Mouse (Mus musculus) liver, postnatal 0 days (tissue): Measurements from ENCODE around the gene Fmnl3. TPM values are rescaled to one million over a fixed set of nuclear protein-coding genes. Genes with fewer than 3 reads are reported as not detected.

Experiments
- ATAC-seq: fragments of 200-750 bp; cut with Nextera tagmentation; 2 replicates; pipeline ENCODE4 v1.8.0; 2017; ENCODE audit warnings: mild to moderate bottlenecking, moderate library complexity
- DNase-seq: peaks from one replicate; pipeline ENCODE4 v3.0.0-alpha.2; 2016
- H3K27ac ChIP-seq: fragments of 300-500 bp; sonication (generic); 2 replicates; pipeline ENCODE4 v1.5.1; 2014; ENCODE audit warnings: antibody characterized with exemption, moderate library complexity, mild to moderate bottlenecking, low read depth
- H3K27me3 ChIP-seq: fragments of 300-500 bp; sonication (generic); 2 replicates; pipeline ENCODE4 v1.6.1; 2014; ENCODE audit warnings: low read length, control low read depth, mixed read lengths; ENCODE audit not compliant: insufficient read depth
- H3K36me3 ChIP-seq: fragments of 300-500 bp; sonication (generic); replicated peaks from 2 replicates; pipeline ENCODE4 v1.6.1; 2014; ENCODE audit warnings: mild to moderate bottlenecking, control low read depth, low read length, moderate library complexity, mixed read lengths; ENCODE audit not compliant: insufficient read depth
- H3K4me1 ChIP-seq: fragments of 300-500 bp; sonication (generic); 2 replicates; pipeline ENCODE4 v1.6.1; 2014; ENCODE audit warnings: antibody characterized with exemption, mild to moderate bottlenecking, control low read depth; ENCODE audit not compliant: insufficient read depth
- H3K4me2 ChIP-seq: fragments of 300-500 bp; sonication (generic); 2 replicates; pipeline ENCODE4 v1.6.1; 2014; ENCODE audit warnings: low read depth, mild to moderate bottlenecking, low read length, moderate library complexity, mixed read lengths
- H3K4me3 ChIP-seq: fragments of 300-500 bp; sonication (generic); 2 replicates; pipeline ENCODE4 v1.5.1; 2014; ENCODE audit warnings: low read depth, low read length
- H3K9ac ChIP-seq: fragments of 300-500 bp; sonication (generic); replicated peaks from 2 replicates; pipeline ENCODE4 v1.6.1; 2014; ENCODE audit warnings: mild to moderate bottlenecking, moderate library complexity
- H3K9me3 ChIP-seq: fragments of 300-500 bp; sonication (generic); 2 replicates; pipeline ENCODE4 v1.6.1; 2016; ENCODE audit warnings: mild to moderate bottlenecking, control low read depth, low read length, mixed read lengths
- CTCF ChIP-seq: sonication (generic); IDR thresholded peaks from 2 replicates; pipeline ENCODE4 v1.5.1; 2016; ENCODE audit warnings: antibody characterized with exemption, low read depth
- EP300 ChIP-seq: IDR thresholded peaks from 2 replicates; pipeline ENCODE4 v1.6.1; 2016; ENCODE audit warnings: antibody characterized with exemption, low read depth, mild to moderate bottlenecking
- WGBS: fragments of 180-500 bp; shearing (Covaris S2); extraction: QIAGEN DNeasy Blood & Tissue Kit; methylation state at CpG from one replicate; pipeline ENCODE4 v1.1.7; 2014; ENCODE audit not compliant: insufficient replicate concordance; 5-methylcytosine and 5-hydroxymethylcytosine counted together
- polyA plus RNA-seq: library from polyadenylated mRNA; unstranded; fragments of >200 nt; fragmentation: Nextera tagmentation; extraction: Ambion mirVana; gene quantifications from 2 replicates; pipeline ENCODE4 v1.2.1, GENCODE M21; 2015

Gene Fmnl3
- polyA plus RNA-seq, 1 experiment from 2014 or later, result 2.4 TPM

DNA sequence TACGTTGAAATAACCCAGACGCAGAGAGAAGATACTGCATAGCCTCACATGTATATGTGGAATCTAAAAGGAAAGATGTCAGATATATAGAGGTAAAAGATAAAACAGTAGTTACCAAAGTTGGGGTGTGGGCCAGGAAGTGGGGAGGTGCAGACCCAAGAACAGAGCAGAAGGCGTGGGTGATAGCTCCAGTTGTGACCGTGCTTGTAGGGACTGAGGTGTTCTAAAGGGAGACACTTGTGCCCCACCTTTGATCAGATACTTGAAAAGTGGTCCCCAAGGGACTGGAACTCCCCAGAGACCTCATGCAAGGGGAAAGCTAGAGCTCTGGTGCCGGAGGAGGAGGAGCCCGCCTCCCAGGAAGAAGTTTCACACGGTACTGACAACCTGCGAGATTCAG, 94.2 kb downstream of the Fmnl3 start:
- WGBS, result 65% methylated on average over 8 of the region's 8 CpGs
- Histone ChIP-seq H3K4me2 (no peak overlapping the region), H3K27me3 (no peaks in the 10 kb centered on the region), H3K27ac (no peak overlapping the region), H3K9ac (no peak overlapping the region), H3K9me3 (no peaks in the 10 kb centered on the region), H3K4me3 (no peak overlapping the region), H3K4me1 (no peaks in the 10 kb centered on the region), H3K36me3 (no peaks in the 10 kb centered on the region)
- TF ChIP-seq CTCF, result no peak
- TF ChIP-seq EP300, result no peak
- DNase-seq, result no peak
- ATAC-seq, result no peak

Other genes starting within 250 kb of the Fmnl3 start
- 4.0 and 4.7 TPM in 2 replicates for gene Spats2, start 244.6 kb downstream of the Fmnl3 start, polyA plus RNA-seq
- 0.05 and 0.07 TPM in 2 replicates for gene Kcnh3, start 145.6 kb downstream of the Fmnl3 start, polyA plus RNA-seq
- gene Mcrs1, start 118.5 kb downstream of the Fmnl3 start, polyA plus RNA-seq, result 25.1 and 27.2 TPM in 2 replicates
- 7.1 and 8.6 TPM in 2 replicates for gene Prpf40b, start 75.4 kb downstream of the Fmnl3 start, polyA plus RNA-seq
- not detected in 2 replicates for gene Fam186b, start 74.6 kb downstream of the Fmnl3 start, polyA plus RNA-seq
- gene Tmbim6, start 22.4 kb upstream of the Fmnl3 start, polyA plus RNA-seq, result 566 and 586 TPM in 2 replicates
- 0.49 and 0.53 TPM in 2 replicates for gene Nckap5l, start 87.3 kb upstream of the Fmnl3 start, polyA plus RNA-seq
- gene Bcdin3d, start 104.2 kb upstream of the Fmnl3 start, polyA plus RNA-seq, result 4.7 and 4.9 TPM in 2 replicates
- gene Faim2, start 157.7 kb upstream of the Fmnl3 start, polyA plus RNA-seq, result not detected in 2 replicates
- gene Aqp2, start 208.6 kb upstream of the Fmnl3 start, polyA plus RNA-seq, result not detected in 2 replicates
- gene Aqp5, start 220.3 kb upstream of the Fmnl3 start, polyA plus RNA-seq, result 0.14 TPM in 1 of 2 replicates, not detected in the other
- gene Aqp6, start 230.9 kb upstream of the Fmnl3 start, polyA plus RNA-seq, result not detected in 2 replicates